Mouse (Mus musculus) Patski (cell line): Measurements from ENCODE around the gene Wnt11. TPM values are rescaled to one million over a fixed set of nuclear protein-coding genes. Genes with fewer than 3 reads are reported as not detected.

ENCODE experiments used
- ATAC-seq: fragments of 100-300 bp; one replicate; pipeline ENCODE4 v1.8.0; 2021
- CTCF ChIA-PET: fragments of 350-600 bp; sonication (Branson Sonifier 250); formaldehyde crosslinking; loops from one replicate; lab custom pipeline; 2022; ENCODE audit warnings: inconsistent platforms; lab: Charles Lee
- POLR2A ChIA-PET: fragments of 350-600 bp; sonication (Branson Sonifier 250); formaldehyde crosslinking; loops from one replicate; lab custom pipeline; 2022; ENCODE audit warnings: antibody characterized with exemption, inconsistent platforms; lab: Charles Lee
- DNase-seq: peaks from one replicate; pipeline ENCODE4 v3.0.0-alpha.2; 2011; ENCODE audit warnings: low read depth, low spot score
- H3K27me3 ChIP-seq: fragments of 371-371 bp; one replicate; pipeline ENCODE4 v1.5.1; 2021
- CTCF ChIP-seq: fragments of 100-300 bp; IDR thresholded peaks from one replicate; pipeline ENCODE4 v1.5.1; 2021
- in situ Hi-C: fragments of 300-500 bp; cut with MboI; formaldehyde crosslinking; loops from 3 replicates; pipeline ENCODE4 v1.11.1; 2018; ENCODE audit warnings: low pct_unique_long_range_greater_than_20kb, mixed read lengths
- polyA plus RNA-seq: library from polyadenylated mRNA; unstranded; gene quantifications from one replicate; pipeline ENCODE4 v1.2.3, GENCODE M21; 2021

Wnt11 gene
- polyA plus RNA-seq, 1 experiment from 2014 or later: 0.14 TPM

DNA sequence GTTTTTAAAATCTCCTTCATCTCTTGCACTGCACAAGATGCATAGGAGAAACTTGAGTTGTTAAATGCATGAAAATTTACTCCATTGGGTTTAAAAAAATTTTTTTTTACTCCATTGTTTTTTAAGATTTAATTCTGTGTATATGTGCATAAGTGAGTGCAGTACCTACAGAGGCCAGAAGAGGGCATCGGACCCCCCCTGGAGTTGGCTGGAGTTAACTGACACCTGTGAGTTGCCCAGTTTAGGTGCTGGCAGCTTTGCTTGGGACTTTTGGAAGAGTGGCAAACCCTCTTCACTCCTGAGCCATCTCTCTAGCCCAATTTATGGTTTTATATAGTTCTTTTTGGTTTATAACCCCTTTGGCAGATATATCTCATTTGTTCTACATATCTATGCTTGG is 66.2 kb downstream of the Wnt11 start:
- peak; percentile 69 for TF ChIP-seq CTCF
- DNase-seq: no peak
- H3K27me3 ChIP-seq: no peaks in the 10 kb centered on the region
- in situ Hi-C loops: no loop called here
- CTCF ChIA-PET: interaction anchor here (0.9 to 1.2 kb wide), 2 partner anchors 14 to 17 kb away, joined by 3 read pairs; no protein-coding TSS in a partner anchor
- no peak for ATAC-seq
- POLR2A ChIA-PET: no interaction called here

DNA sequence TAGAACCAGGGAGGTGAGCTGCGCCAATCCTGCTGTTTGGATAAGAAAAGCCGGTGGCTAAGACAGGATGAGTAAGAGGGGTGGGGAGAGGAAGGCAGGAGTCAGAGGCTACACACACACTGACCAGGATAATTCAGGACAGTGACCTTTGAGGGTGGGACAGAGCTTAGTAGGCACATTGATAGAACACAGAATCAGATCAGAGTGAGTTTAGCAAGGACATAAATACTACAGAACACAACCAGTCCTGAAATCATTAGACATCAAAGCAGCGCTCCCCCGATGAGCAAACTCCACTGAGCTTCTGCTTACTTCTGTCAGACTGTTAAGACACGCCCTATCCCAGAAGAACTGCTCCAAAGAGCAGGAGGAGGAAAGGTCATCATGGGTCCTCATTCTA is 69.0 kb downstream of the Wnt11 start:
- in situ Hi-C loops: no loop called here
- no peaks in the 10 kb centered on the region for H3K27me3 ChIP-seq
- POLR2A ChIA-PET: no interaction called here
- TF ChIP-seq CTCF: no peak
- CTCF ChIA-PET: interaction anchor here (1.4 kb wide), 1 partner anchor 13 kb away, joined by 3 read pairs; no protein-coding TSS in a partner anchor
- DNase-seq: no peak
- ATAC-seq: no peak

Other genes with a start within 250 kb of the Wnt11 start
- gene Emsy, start 178.3 kb upstream of the Wnt11 start, polyA plus RNA-seq: 30.3 TPM
- gene Thap12, start 132.0 kb upstream of the Wnt11 start, polyA plus RNA-seq: 46.9 TPM